Mouse (Mus musculus): ENCODE results near the gene Khdrbs1.

- no peak for TF ChIP-seq CHD2 (IDR thresholded peaks at IDR 0.05; ENCODE audit: low read depth, low read length)
- no peak for TF ChIP-seq HCFC1 (IDR thresholded peaks at IDR 0.05; ENCODE audit: borderline replicate concordance, insufficient read depth, low read length)
- TF ChIP-seq ZNF384 (IDR thresholded peaks at IDR 0.05; ENCODE audit: low read depth, low read length): no peak
- no peak for TF ChIP-seq MAFK (IDR thresholded peaks at IDR 0.05; ENCODE audit: insufficient read depth, low read depth, low read length)
- no peak for TF ChIP-seq ZC3H11A (IDR thresholded peaks at IDR 0.05; ENCODE audit: borderline replicate concordance, low read depth, low read length)
These were observed 58.1 kb downstream of the Khdrbs1 start for GRCm38 (mm10) chr4:129683901-129684493.
